Mouse (Mus musculus) leukemia stem cell, adult 10-12 weeks (primary cell): ENCODE results near the gene Wrnip1. TPM values are rescaled to one million over a fixed set of nuclear protein-coding genes. Genes with fewer than 3 reads are reported as not detected.

Experiments
- polyA plus RNA-seq: library from polyadenylated mRNA; stranded (reverse); fragments of >175 nt; gene quantifications from 2 replicates; pipeline ENCODE4 v1.2.3, GENCODE M21; 2012; ENCODE audit warnings: low replicate concordance

The Wrnip1 gene
- polyA plus RNA-seq: 30.3 and 39.1 TPM in 2 replicates

GRCm38 (mm10) chr13:32801693-32802221, at the start of gene Wrnip1:
TSS of gene Wrnip1 (plus strand) at chr13:32802038.

GRCm38 (mm10) chr13:32783816-32784215, 18.0 kb upstream of the Wrnip1 start, which contains the start of gene Mylk4:
TSS of gene Mylk4 (minus strand) at chr13:32783954.

GRCm38 (mm10) chr13:32802259-32803081, 632 bp downstream of the Wrnip1 start, which contains the start of gene D930007J09Rik:
TSS of gene D930007J09Rik (minus strand) at chr13:32802849.

GRCm38 (mm10) chr13:32850668-32851404, 49.0 kb downstream of the Wrnip1 start, which contains the start of gene Serpinb1a:
TSS of gene Serpinb1a (minus strand) at chr13:32851185.

Other genes with a start within 250 kb of the Wrnip1 start
- gene Mylk4, start 18.1 kb upstream of the Wrnip1 start, polyA plus RNA-seq: not detected in 2 replicates
- not detected in 2 replicates for gene D930007J09Rik, start 811 bp downstream of the Wrnip1 start, polyA plus RNA-seq
- 0.25 and 1.4 TPM in 2 replicates for gene Serpinb1a, start 49.1 kb downstream of the Wrnip1 start, polyA plus RNA-seq
- gene Serpinb1c, start 96.2 kb downstream of the Wrnip1 start, polyA plus RNA-seq: not detected in 2 replicates
- gene Serpinb6b, start 163.2 kb downstream of the Wrnip1 start, polyA plus RNA-seq: 0.20 and 1.8 TPM in 2 replicates
- gene Serpinb9, start 201.2 kb downstream of the Wrnip1 start, polyA plus RNA-seq: 0.18 and 0.71 TPM in 2 replicates
- gene Serpinb9b, start 225.4 kb downstream of the Wrnip1 start, polyA plus RNA-seq: 0.39 TPM in 1 of 2 replicates, not detected in the other